Mouse (Mus musculus) heart, embryonic 13.5 days (tissue): ENCODE measurements around the gene Atad5. TPM values are rescaled to one million over a fixed set of nuclear protein-coding genes. Genes with fewer than 3 reads are reported as not detected.

Experiments
- ATAC-seq: fragments of 200-750 bp; cut with Nextera tagmentation; 2 replicates; pipeline ENCODE4 v1.8.0; 2017; ENCODE audit warnings: moderate TSS enrichment; ENCODE audit not compliant: insufficient number of reproducible peaks, low FRiP score, low TSS enrichment; ENCODE audit errors: extremely low read depth
- H3K27ac ChIP-seq: fragments of 300-500 bp; sonication (generic); replicated peaks from 2 replicates; pipeline ENCODE4 v1.5.1; 2015; ENCODE audit warnings: moderate library complexity, mild to moderate bottlenecking, inconsistent platforms
- H3K27me3 ChIP-seq: fragments of 300-500 bp; sonication (generic); replicated peaks from 2 replicates; pipeline ENCODE4 v1.6.1; 2015; ENCODE audit warnings: mild to moderate bottlenecking, inconsistent platforms
- H3K36me3 ChIP-seq: fragments of 300-500 bp; sonication (generic); 2 replicates; pipeline ENCODE4 v1.6.1; 2015; ENCODE audit warnings: mild to moderate bottlenecking, inconsistent platforms
- H3K4me1 ChIP-seq: fragments of 300-500 bp; sonication (generic); 2 replicates; pipeline ENCODE4 v1.6.1; 2015; ENCODE audit warnings: inconsistent platforms
- H3K4me2 ChIP-seq: fragments of 300-500 bp; sonication (generic); 2 replicates; pipeline ENCODE4 v1.6.1; 2015; ENCODE audit warnings: inconsistent platforms, mild to moderate bottlenecking, moderate library complexity
- H3K4me3 ChIP-seq: fragments of 300-500 bp; sonication (generic); 2 replicates; pipeline ENCODE4 v1.5.1; 2015; ENCODE audit warnings: moderate library complexity, mild to moderate bottlenecking, inconsistent platforms
- H3K9ac ChIP-seq: fragments of 300-500 bp; sonication (generic); 2 replicates; pipeline ENCODE4 v1.6.1; 2015; ENCODE audit warnings: inconsistent platforms, mild to moderate bottlenecking, moderate library complexity
- H3K9me3 ChIP-seq: fragments of 300-500 bp; sonication (generic); 2 replicates; pipeline ENCODE4 v1.6.1; 2016; ENCODE audit warnings: inconsistent platforms
- WGBS: fragments of 180-500 bp; shearing (Covaris S2); methylation state at CpG from one replicate; pipeline ENCODE4 v1.1.7; 2015; ENCODE audit warnings: mixed read lengths; 5-methylcytosine and 5-hydroxymethylcytosine counted together
- polyA plus RNA-seq: library from polyadenylated mRNA; unstranded; fragments of >200 nt; fragmentation: Nextera tagmentation; extraction: Ambion mirVana; gene quantifications from 2 replicates; pipeline ENCODE4 v1.2.1, GENCODE M21; 2015

The Atad5 gene
- polyA plus RNA-seq, 1 experiment from 2014 or later = 5.7 TPM

DNA sequence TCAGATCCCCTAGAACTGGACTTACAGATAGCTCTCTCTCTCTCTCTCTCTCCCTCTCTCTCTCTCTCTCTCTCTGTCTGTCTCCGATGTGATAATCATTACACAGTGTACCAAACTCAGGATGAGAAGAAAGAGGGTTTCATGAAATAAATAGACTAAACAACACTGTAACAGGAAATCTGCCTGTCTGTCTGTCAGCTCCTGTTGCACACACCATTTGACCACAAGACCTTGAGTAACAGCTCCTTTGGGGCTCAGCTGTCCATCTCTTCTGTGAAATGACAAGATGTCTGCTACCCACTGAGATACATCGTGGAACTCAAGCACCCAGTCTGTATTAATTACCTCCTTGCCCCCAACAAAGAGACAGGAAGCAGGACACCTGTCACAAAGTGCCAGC is 62.3 kb downstream of the Atad5 start:
- Histone ChIP-seq H3K9ac (no peak overlapping the region), H3K4me3 (no peak overlapping the region), H3K36me3 (no peaks in the 10 kb centered on the region), H3K4me2 (no peak overlapping the region), H3K4me1 (peaks cover 12% of the 10 kb centered on the region; the same call in 1 of the 2 replicates), H3K27me3 (peaks cover 49% of the 10 kb centered on the region), H3K9me3 (no peaks in the 10 kb centered on the region), H3K27ac (no peak overlapping the region)
- no peak for ATAC-seq
- 59% methylated on average over 2 of the region's 2 CpGs for WGBS

DNA sequence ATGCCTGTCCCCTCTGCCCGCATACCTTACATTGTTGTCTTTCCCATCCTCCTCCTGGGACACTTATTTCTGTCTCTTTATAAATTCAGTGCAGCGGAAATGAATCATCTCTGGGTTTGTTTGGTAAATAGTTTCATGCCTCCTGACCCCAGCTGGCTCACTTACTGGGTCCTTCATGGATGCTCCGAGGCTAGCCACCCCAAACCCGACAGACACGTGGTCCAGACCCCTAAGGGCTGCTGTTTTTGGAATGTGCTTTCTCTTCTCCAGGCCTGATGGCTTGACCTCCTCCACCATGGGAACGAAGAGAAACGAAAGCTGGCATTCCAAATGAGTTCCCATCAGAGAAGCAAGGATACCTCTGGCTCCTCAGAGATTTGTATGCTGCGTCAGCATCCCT is 63.2 kb downstream of the Atad5 start:
- Histone ChIP-seq H3K27ac (no peak overlapping the region), H3K4me1 (peaks cover 12% of the 10 kb centered on the region; the same call in 1 of the 2 replicates), H3K9ac (no peak overlapping the region), H3K27me3 (peaks cover 58% of the 10 kb centered on the region), H3K4me3 (no peak overlapping the region), H3K4me2 (no peak overlapping the region), H3K9me3 (no peaks in the 10 kb centered on the region), H3K36me3 (no peaks in the 10 kb centered on the region)
- no peak for ATAC-seq
- 61% methylated on average over 8 of the region's 8 CpGs for WGBS

DNA sequence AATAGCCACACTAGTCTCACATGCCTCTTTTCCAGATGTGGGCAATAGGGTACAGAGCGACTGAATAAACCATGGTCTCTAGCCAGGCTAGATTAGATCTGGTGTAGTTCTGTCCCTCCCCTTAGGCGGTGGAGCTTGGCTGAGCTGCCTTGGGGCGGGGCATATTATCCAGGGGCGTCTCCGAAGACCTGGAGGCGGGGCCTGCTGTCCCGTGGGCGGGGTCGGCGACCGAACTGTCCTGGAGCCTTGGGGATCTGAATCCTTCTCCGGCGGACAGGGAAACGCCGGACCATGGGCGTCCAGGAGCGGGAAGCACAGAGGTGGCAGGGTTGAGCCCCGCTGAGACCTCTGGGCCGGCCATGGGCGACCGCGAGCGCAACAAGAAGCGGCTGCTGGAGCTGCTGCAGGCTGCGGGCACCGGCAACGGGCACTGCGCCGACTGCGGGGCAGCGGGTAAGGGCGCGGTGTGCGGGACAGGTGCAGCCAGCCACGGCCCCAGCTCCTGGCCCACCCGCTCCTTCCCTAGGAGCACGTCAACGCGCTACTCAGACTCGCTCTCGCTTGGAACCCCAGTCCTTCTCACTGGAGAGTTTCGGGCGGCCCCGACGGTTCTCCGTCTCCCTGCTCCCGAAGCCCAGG is 64.8 kb downstream of the Atad5 start, which contains the start of gene Adap2:
Gene Adap2 (plus strand): TSS at position 249 of the 639 bp plus-strand sequence.
- Histone ChIP-seq H3K4me3 (peak within 1 kb of the TSS; percentile 67), H3K9ac (peak within 1 kb of the TSS; percentile 80), H3K27ac (no peak within 1 kb of the TSS), H3K4me1 (peaks cover 12% of the 10 kb centered on the region; the same call in 1 of the 2 replicates), H3K4me2 (peak within 1 kb of the TSS; percentile 90), H3K9me3 (no peaks in the 10 kb centered on the region), H3K27me3 (peaks cover 67% of the 10 kb centered on the region), H3K36me3 (no peaks in the 10 kb centered on the region)
- peak; percentile 80 for ATAC-seq
- 2% methylated on average over 47 of the region's 47 CpGs for WGBS

DNA sequence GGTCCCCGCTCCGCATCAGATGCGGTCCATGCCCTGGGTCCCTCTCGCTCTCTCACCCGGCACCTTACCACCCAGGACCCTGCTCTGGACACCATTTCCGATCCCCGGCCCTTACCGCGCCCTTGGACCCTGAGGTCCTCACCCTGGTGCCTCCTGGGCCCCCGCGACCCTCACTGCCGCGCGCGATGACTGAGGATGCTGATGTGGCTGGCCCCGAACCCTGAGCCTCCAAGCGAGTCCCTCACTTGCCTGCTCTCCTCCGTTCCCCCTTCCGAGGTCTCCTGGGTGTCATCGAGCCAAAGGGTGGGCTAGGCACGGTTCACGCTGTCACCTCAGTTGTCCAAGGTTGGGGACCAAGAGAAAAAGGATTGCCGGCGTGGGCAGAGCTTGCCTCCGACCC is 65.3 kb downstream of the Atad5 start:
- 31% methylated on average over 25 of the region's 25 CpGs for WGBS
- H3K9ac ChIP-seq = peak overlapping the region; percentile 80

DNA sequence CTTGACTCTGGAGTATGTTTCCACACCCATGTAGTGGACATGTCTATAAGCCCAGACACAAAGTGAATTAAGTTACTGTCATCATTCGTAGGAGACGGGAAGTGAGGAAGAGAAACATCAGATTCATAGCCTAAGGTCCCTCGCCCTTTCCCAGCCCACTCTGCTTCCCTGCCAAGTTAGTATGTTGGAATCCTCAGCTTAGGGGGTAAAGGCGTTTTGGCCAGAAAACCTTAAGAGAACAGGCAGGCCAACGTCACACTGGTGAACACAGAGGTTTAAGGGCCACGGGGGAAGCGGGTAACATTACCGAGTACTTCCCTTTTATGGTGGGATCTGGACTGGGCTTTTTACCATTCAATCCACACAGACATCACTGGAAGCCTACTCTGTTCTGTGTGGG is 66.3 kb downstream of the Atad5 start:
- Histone ChIP-seq H3K4me2 (no peak overlapping the region), H3K27me3 (peaks cover 67% of the 10 kb centered on the region), H3K4me1 (peaks cover 12% of the 10 kb centered on the region; the same call in 1 of the 2 replicates), H3K9me3 (no peaks in the 10 kb centered on the region), H3K9ac (no peak overlapping the region), H3K27ac (no peak overlapping the region), H3K4me3 (no peak overlapping the region), H3K36me3 (no peaks in the 10 kb centered on the region)
- no peak for ATAC-seq
- 75% methylated on average over 8 of the region's 8 CpGs for WGBS

More for the DNA sequence above, 65.3 kb downstream of the Atad5 start:
- Histone ChIP-seq H3K4me2 (peak overlapping the region; percentile 90), H3K27me3 (peaks cover 67% of the 10 kb centered on the region), H3K9me3 (no peaks in the 10 kb centered on the region), H3K27ac (no peak overlapping the region), H3K4me1 (peaks cover 12% of the 10 kb centered on the region; the same call in 1 of the 2 replicates), H3K36me3 (no peaks in the 10 kb centered on the region), H3K4me3 (peak overlapping the region; percentile 67)
- ATAC-seq = no peak

DNA sequence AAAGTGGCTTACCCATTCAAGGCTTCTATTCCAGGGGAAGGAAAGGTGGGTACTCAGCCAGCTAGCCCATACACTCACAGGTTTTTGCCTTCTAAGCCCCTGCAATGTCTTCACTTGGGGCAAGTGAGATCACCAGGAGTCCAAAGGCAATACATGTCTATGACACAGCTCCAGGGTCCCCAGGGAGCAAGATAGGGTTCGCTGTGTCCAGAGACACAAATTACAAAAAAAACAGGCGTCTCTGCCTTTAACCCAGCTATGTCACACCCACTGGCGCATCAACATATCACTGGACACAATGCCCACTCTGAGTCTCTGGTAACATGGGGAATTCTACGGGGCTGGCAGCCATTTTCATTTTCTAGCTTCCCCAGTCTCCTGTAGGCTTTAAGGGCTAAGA is 66.8 kb downstream of the Atad5 start:
- no peaks in the 10 kb centered on the region for H3K9me3 ChIP-seq
- H3K4me3 ChIP-seq = no peak overlapping the region
- WGBS = 76% methylated on average over 4 of the region's 4 CpGs
- no peak overlapping the region for H3K27ac ChIP-seq
- peaks cover 67% of the 10 kb centered on the region for H3K27me3 ChIP-seq
- no peak for ATAC-seq
- H3K4me2 ChIP-seq = no peak overlapping the region
- H3K9ac ChIP-seq = no peak overlapping the region
- no peaks in the 10 kb centered on the region for H3K36me3 ChIP-seq
- peaks cover 12% of the 10 kb centered on the region; the same call in 1 of the 2 replicates for H3K4me1 ChIP-seq

DNA sequence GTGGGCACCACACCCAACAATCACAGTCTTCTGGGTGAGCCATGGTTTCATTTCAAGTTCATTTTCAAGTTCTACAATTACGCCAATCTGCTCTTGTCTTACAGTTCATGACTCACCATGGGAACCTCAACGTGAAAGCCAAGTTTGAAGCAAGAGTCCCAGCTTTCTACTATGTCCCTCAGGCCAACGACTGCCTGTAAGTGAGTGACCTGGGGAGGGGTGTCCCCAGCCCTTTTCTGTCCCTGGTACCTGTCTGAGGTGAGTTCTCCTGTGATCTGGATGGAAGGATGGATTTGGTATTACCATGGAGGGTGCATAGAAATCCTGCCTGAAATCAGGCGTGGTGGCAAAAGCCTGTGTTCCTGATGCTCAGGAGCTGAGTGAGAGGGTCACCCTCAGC is 67.6 kb downstream of the Atad5 start:
- no peak overlapping the region for H3K27ac ChIP-seq
- no peak for ATAC-seq
- H3K4me1 ChIP-seq = peaks cover 12% of the 10 kb centered on the region; the same call in 1 of the 2 replicates
- H3K9ac ChIP-seq = no peak overlapping the region
- H3K27me3 ChIP-seq = peaks cover 64% of the 10 kb centered on the region
- no peaks in the 10 kb centered on the region for H3K36me3 ChIP-seq
- H3K9me3 ChIP-seq = no peaks in the 10 kb centered on the region
- H3K4me3 ChIP-seq = no peak overlapping the region
- 79% methylated on average over 4 of the region's 4 CpGs for WGBS
- H3K4me2 ChIP-seq = no peak overlapping the region

DNA sequence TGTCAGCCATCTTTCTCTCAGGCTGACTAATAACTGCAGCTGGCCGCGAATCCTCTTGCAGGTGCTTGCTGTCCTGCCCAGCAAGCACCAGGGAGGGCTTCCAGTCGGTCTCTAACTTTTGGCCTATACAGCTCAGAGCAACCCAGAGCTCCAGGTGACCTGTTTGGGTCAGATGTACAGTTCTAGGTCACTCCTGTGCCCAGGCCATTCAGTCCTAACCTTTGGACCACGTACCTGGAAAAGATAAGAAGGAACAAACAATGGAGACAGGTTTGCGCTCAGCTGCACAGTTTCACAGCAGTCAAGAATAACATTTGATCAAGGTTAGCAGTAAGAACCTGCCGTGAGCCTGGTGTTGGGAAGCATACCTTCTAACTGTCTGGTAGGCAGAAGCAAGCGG is 69.8 kb downstream of the Atad5 start:
- Histone ChIP-seq H3K27me3 (peaks cover 43% of the 10 kb centered on the region), H3K36me3 (no peaks in the 10 kb centered on the region), H3K9ac (no peak overlapping the region), H3K4me2 (no peak overlapping the region), H3K4me1 (peaks cover 6% of the 10 kb centered on the region; the same call in 1 of the 2 replicates), H3K9me3 (no peaks in the 10 kb centered on the region), H3K27ac (no peak overlapping the region), H3K4me3 (no peak overlapping the region)
- WGBS = 70% methylated on average over 7 of the region's 7 CpGs
- no peak for ATAC-seq

DNA sequence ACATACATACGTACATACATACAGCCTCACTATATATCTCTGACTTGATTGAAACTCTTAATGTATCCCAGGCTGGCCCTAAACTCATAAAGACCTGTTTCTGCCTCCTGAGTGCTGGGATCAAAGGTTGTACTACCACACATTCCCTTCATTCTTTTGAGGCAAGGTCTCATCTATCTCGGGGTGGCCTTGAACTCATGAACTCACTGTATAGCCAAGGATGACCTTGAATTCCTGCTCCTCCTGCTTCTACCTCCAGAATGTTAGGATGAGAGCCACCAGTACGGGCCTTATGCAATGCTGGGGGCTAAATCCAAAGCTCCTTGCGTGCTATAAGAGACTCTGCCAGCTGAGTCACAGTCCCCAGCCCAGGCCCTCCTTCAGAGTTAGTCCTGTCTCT is 71.8 kb downstream of the Atad5 start:
- Histone ChIP-seq H3K4me2 (no peak overlapping the region), H3K9me3 (no peaks in the 10 kb centered on the region), H3K4me3 (no peak overlapping the region), H3K27me3 (peaks cover 23% of the 10 kb centered on the region), H3K27ac (no peak overlapping the region), H3K9ac (no peak overlapping the region), H3K4me1 (no peaks in the 10 kb centered on the region), H3K36me3 (no peaks in the 10 kb centered on the region)
- 77% methylated on average over 4 of the region's 4 CpGs for WGBS
- no peak for ATAC-seq

DNA sequence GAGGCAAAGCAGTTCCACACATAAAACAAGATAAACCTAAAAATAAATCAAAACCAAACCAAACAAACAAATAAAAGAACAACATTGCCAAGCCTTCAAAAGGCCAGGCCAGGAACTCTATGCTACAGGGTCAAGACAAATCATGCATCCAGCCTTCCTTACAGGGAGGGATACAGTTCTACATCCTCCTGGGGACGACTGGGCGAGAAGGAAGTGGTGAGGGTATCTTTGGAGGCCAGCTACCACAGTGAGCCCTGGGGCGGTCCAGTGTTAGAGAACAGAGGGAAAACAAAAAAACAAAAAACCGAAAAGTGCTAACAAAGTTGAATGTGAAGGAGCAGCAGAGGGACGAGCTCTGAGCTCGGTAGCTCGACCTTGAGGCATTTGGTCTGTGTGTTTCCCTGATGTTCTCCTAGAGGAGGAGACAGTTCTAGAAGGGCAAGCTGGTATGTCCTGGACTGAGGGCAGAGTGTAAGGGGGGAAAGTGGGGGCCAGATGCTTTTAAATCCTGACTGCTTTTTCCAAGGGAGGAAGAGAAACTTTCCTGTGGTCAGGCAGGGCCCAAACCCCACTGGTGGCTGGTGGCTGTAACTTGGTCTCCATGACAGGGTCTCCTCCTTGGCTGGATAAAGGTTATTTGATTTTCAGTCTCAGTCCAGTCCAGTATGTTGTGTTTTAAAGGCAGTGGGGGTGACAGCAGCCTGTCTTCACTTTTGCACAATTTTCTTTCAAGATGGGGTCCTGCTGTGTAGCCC is 74.3 kb downstream of the Atad5 start:
- no peak overlapping the region for H3K27ac ChIP-seq
- WGBS = 73% methylated on average over 7 of the region's 7 CpGs

DNA sequence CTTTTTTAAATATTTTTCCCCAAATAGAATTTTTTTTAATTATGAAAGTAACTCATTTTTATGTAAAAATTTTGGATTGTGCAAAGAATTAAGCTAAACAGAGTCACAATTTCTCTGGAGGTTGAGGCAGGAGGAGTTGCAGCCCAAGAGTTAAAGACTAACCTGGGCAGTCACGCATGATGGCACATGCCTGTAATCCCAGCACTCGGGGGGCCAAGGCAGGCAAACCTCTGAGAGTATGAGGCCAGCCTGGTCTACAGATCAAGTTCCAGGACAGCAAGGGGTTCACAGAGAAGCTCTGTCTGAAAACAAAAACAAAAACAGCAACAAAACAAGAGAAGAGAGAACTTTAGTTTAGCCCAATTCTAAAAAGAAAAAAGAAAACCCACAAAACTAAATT is 75.0 kb downstream of the Atad5 start:
- no peak overlapping the region for H3K27ac ChIP-seq
- no peak overlapping the region for H3K9ac ChIP-seq
- no peak overlapping the region for H3K4me2 ChIP-seq
- no peaks in the 10 kb centered on the region for H3K9me3 ChIP-seq
- ATAC-seq = no peak
- H3K27me3 ChIP-seq = no peaks in the 10 kb centered on the region
- H3K36me3 ChIP-seq = no peaks in the 10 kb centered on the region
- no peaks in the 10 kb centered on the region for H3K4me1 ChIP-seq
- WGBS = 57% methylated on average over 2 of the region's 2 CpGs
- no peak overlapping the region for H3K4me3 ChIP-seq

More for the DNA sequence above, 74.3 kb downstream of the Atad5 start:
- ATAC-seq = no peak
- H3K9me3 ChIP-seq = no peaks in the 10 kb centered on the region
- H3K4me3 ChIP-seq = no peak overlapping the region
- no peak overlapping the region for H3K4me2 ChIP-seq
- H3K36me3 ChIP-seq = no peaks in the 10 kb centered on the region
- no peaks in the 10 kb centered on the region; the same call in 1 of the 2 replicates for H3K27me3 ChIP-seq
- no peak overlapping the region for H3K9ac ChIP-seq
- no peaks in the 10 kb centered on the region for H3K4me1 ChIP-seq
